Mouse (Mus musculus): Measurements from ENCODE around the gene Ttc7.

The Ttc7 gene

DNA sequence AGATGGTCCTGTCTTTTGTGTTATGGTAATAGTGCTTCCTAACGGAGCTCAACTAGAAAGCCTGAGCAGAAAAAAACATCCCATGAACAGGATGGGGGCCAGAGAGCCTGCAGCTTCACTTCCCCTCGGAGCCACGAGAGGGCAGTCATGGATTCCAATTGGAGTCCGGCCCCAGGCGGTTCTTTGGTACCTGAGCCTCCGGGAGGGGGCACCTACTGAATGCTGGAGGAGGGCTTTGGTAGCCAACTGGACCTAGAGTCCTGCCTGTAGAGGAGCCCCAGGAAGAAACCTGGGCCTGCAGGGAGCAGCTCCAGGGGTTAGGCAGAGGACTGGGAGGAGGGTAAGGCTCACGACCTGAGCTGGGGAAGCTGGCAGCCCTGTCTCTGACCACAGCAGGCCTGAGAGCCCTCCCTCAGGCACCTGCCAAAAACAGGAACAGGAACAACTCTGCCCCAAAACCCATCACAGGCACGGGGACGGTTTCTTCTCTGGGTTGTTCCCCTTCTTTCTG lies 32.4 kb downstream of the Ttc7 start:
- peak; percentile 87 for DNase-seq

DNA sequence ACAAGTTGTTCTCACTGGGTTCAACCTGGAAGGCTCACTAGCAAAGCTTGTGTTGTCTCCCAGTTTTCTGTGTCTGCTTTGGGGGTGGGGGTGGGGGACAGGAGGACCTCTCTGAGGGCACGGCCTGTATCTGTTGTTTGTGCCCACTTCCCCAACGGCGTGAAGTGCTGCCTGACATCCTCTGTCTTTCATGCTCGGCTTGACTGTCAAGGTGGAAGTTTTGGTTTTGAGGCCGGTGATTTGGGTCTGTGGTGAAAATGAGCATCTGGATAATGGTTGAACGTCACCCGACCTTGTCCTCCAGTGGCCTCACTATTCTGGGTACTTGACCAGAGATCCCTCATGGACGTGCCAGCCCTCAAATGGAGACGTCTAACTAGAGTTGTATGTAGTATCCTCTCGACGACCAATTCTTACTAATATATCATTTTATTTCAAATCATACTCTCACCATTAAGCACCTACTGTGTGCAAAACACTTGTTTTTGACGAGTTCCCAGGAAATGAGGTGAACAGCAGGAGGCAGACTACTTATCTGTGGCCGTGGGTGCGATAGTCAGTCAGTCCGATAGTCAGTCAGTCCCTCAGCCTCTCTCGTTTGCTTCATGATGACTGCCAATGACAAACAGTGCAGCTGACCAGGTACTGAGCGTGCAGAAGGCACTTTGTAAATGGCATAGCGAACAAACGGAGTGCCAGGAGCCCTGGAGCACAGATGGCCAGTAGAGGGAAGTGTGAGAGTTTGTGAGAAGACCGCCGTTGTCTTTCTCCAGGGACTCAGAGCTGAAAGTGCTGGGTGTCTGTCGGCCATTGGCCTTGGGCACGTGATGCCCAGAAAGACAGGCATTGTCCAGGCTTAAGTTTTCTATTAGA lies 33.4 kb downstream of the Ttc7 start:
- DNase-seq = no peak

DNA sequence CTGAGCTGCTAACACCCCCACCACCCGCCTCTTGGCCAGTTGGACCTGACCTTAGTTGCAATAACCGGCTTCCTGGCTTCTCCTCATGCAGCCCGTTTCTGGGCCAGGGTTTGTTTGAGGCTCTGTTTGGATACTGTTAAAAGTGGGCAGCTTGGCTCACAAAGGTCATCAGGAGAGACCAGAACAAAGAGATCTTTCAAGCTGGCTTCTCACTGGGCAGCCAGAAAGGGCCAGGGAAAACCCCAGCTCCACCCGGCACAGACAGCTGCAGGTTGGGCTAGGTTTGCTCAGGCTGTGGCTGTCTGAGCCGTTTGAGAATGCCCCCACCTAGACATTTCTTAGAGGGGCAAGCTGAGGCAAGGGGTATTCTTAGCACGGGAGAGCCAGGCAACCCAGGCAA lies 34.6 kb downstream of the Ttc7 start:
- DNase-seq = no peak

DNA sequence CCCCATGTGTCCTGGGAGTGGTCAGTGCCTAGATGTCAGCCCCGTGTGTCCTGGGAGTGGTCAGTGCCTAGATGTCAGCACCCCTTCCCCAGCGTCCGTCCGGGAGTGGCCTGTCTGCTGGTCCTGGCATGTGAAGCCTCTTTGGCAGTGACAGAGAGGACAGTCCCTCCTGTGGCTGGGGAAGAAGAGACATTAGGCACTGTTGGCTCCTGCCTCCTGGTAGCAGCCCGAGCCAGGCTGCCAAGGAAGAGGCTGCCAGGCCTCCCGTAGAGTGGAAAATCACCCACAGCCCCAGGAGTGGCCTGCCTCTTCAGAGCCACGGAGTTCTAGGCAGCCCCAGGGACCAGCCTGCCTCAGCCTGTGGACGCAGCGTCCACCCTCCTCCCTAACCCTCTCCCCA lies 35.3 kb downstream of the Ttc7 start:
- DNase-seq = no peak

DNA sequence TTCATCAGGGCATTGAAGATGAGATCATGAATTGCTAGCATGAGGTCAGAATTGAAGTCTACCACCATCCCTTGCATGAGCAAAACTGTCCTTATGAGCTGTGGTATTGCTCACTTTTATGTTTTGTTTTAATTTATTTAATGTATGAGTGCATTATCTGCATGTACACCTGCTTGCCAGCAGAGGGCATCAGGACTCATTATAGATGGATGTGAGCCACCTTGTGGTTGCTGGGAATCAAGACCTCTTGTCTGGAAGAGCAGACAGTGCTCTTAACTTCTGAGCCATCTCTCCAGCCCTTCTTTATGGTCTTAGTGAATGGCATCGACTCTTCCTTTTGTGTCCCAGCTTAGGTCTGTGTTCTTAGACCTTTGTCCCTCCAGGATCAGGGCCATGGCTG lies 39.0 kb downstream of the Ttc7 start:
- DNase-seq = no peak

DNA sequence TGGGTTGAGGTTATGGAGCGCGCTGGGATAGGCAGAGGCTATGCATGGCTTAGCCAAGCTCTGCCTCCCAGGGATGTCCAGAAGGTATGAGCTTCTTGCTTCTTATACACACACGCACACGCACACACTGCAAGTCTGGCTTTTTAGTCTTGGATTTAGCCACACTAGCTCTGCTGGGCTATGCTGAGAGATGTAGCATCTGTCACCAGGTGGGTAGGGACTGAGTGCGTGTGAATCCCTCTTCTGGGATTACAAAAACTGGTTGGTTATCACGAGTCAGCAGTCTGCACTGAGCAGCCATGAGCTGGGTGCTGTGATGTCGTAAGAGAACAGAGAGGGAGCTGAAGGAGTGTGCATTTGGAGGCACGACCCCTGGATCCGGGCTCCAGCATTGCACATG lies 40.5 kb downstream of the Ttc7 start:
- no peak for DNase-seq

DNA sequence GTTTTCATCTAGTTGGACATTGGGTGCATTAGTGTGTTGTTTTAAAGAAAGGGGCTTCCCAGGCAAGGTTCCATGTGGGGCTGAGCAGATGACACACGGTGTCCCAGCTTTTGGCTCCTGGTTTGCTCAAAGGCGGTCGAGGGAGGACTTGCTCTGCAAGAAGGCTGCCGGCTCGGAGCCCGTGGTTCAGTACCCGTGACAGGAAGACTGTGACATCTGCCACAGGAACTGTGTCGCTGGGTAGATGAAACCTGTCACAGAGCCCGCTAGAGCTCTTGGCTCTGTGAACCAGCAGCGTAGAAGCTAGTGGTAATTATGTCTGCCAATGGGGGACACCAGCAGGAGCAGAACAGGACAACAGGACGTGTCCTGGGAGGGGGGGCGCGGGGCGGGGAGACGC lies 42.8 kb downstream of the Ttc7 start:
- DNase-seq = no peak

DNA sequence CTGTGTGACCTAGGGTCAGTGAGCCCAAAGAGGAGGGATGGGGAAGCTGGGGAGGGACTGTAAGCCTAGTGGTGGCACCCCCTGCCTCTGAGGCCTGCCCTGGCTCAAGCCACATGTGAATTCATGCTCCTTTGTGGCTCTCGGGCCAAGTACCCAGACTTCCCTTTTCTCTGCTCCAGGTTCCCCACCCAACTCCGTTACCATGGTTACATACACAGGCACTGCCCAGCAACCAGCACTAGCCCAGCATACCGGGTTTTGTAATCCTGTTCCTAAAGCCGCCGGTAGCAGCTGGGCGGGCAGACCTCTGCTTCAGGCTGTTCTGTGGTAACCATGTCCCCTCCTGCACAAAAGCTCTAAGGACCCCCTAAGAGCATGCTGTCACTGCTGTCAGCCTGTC lies 44.3 kb downstream of the Ttc7 start:
- no peak for DNase-seq

DNA sequence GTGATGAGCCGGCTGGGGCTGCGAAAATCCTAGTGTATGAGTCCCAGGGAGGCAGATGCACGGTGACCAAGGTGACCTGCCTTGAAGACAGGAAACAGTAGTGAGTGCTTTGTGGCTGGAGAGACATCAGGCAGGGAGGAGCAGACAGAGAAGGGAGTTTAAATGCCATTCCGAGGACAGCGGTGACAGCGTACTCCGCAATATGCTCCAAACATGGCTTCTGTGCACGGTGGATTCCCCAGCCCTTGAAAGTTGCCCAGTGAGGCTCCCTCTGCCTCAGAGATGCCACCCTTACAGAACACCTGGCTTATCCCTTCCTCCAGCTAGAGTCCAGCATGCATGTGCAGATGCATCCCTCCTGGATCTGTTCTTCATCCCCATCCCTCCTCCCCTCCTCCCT lies 45.0 kb downstream of the Ttc7 start:
- no peak for DNase-seq

DNA sequence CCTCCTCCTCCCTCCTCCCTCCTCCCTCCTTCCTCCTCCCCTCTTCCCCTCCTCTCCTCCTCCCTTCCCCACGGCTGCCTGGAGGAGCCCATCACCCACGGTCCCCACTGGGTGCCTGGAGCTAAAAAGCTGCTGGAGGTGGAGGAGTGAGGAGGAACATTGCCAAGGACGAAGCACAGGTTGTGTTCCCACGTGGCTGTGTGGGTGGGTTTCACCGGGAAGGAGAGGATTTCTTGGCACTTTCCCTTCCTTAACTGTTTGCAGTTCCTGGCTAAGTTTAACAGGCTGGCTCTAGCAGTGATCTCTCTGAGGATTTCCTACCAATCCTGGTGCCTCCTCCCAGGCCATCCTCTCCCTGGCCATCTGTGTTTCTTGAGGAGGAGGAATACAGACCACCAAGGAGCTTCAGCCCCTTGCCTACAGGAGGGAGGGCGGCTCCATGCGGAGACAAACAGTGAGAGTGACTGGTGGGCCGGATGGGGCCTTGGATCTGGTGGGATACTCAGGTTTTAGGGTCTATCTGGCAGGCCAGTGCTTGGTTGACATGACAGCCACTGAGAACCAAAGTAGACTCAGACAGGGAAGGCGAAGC lies 45.6 kb downstream of the Ttc7 start:
- DNase-seq = peak; percentile 96

DNA sequence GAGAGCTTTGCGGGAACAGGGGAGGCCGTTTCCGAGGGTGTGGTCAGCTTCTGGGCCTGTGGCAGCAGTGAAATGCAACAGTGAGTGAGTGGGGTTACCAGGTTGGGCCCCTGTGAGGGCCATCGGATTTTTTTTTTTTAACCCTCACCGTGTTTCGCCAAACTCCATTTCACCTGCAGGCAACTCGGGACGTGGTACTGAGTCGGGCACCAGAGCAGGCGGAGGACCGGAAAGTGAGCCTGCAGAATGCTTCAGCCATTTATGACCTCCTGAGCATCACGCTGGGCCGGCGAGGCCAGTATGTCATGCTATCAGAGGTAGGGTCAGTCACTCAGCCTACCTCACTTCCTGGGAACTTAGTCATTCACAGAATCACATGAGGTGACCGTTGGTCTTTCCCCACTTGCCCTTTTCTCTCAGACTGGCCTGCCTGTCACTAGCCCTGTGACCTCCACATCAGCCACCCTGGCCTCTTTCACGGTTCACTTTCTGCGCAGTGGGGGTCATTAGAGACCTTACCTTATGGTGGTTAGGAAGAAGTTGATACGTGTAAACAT lies 46.5 kb downstream of the Ttc7 start:
- no peak for DNase-seq

DNA sequence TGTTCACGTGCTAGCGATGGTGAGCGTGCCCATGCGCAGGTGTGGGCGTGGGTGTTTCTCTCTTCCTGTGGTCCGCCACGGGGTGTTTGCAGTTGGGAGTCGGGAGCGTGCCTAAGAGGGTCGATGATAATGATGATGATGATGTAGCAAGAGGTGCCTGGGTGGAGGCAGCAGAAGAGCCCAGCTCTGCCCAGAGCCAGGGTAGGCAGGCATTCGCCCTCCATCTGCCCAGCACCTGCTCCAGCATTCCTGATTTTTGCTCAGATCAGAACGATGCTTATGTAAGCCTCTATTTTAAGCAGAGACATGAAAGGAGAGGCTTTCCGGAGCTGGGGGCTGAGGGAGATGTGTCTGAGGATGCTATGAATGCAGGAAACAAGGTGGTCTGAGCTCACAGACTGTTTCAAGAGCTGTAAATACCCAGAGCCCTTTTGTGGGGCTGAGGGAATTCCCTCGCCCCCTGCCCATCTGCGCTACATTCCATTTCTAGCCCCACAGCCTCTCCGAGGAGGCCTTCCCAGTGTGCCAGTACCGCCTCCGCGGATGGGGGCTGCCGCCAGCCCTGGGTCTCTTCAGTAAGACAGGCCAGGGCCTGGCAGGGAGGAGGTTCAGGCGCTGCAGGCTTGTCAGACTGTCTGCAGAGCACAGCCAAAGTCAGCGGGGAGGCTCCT lies 47.7 kb downstream of the Ttc7 start:
- peak; percentile 94 for DNase-seq

DNA sequence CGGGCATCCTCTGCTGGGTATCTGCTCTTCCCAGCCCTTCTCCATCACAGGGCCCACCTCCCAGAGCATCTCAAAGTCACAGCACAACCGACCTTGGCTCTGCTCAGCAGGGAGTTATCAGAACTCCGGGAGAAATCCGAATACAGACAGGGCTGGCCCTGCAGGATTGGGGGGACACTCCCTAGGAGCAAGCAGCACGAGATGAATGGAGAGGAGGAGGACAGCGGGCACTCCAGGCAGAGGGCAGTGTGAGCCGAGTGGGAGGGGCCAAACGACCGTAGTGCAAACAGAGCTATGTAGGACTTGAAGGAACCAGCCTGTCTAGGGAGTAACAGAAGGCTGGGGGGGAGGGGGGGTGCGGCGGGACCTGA lies 48.2 kb downstream of the Ttc7 start:
- DNase-seq = no peak

DNA sequence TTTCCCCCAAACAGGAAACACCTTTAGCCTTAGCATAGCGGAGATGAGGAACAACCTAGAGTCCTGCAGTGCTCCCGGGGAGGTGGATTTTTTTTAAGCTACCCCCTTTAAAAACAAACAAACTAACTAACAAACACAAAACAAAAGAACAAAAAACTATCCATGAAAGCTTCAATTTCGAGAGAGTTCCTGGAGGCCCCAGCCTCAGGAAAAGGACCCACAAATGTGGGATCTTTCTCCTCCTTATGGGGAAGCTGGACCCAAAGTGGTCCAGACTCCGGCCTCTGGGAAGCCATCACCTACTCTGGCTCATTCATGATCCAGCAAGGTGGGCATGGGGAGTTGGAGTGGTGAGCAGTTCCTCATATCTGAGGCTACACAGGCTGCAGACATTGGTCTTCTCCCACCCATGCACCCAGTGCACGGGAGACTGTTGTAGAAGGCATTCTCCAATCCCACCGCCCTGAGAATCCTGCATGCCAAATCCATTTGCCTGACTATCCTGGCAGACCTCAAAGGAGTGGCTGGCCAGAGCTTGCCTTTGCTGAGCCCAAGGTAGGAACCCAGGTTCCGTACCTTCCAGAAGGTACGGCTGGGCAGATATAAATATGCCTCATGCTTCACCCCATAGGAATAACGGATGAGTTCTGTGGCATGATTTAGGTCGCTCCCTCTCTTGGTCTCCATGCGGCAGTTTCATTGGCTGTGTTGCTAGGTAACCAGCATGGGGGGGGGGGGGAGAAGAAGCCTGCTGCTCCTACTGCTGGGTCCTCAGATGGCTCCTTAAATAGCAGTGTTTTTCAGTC lies 48.9 kb downstream of the Ttc7 start:
- DNase-seq = no peak

DNA sequence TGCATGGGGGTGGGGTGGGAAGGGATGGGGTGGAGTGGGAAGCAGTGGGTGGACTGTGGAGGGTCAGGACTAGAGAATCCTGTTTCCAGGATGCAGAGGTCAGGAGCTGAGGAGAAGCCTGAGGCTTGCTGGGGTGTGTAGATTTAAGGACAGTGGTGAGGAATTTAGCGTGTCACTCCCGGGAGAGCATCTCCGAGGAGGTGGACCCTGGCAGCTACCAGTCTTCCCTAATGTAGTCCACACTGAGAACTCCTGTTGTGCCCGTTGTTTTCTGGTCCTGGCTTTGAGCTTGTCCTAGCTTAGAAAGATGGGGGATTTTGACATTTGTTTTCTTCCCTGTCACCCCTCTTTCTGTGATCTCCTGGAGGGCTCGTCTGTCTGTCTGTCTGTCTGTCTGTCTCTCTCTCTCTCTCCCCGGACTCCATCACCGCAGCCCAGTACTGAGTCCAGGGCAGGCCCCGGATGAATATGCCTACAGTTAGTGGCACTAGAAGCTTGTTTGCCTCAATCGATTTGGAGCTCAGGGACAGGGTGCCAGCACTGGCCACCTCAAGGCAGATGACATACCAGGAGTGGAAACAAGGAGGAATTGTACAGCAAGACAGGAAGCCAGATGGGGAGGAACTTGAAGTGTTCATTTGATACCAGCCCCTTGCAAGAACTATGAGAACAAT lies 49.6 kb downstream of the Ttc7 start:
- DNase-seq = no peak

DNA sequence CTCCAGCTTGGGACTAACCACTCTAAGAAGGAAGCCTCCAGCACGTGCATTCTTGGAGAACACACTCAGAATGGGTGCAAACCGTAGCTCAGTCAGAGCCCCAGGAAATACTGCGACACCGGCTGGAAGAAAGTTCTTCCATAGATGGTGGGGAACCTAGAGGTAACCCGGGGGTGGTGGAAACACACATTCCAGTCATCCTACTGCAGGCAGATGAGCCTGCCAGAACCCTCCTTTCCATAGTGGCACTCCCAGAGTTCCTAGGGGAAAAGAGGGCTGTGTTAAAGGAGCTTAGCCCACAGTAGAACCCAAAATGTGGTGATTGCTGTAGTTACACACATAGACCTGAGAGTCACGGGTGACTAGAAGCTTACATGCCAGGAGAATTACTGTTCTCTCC lies 50.2 kb downstream of the Ttc7 start:
- DNase-seq = peak; percentile 72

DNA sequence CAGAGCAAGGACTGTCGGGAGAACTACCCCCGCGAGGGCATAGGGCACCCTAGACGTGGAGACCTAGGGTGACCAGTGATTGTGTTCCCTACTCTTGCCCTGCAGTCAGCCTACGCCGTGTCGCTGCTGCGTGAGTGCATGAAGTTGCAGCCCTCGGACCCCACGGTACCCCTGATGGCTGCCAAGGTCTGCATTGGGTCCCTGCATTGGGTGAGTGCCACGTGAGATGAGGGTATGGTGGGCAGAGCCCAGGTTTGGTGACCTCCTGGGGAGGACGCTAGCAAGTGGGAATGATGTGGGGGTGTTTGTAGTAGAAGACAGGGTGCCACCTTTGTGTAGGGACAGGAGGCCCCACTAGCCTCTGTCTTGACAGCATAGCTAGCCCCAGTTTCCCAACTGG lies 51.5 kb downstream of the Ttc7 start:
- DNase-seq = no peak

DNA sequence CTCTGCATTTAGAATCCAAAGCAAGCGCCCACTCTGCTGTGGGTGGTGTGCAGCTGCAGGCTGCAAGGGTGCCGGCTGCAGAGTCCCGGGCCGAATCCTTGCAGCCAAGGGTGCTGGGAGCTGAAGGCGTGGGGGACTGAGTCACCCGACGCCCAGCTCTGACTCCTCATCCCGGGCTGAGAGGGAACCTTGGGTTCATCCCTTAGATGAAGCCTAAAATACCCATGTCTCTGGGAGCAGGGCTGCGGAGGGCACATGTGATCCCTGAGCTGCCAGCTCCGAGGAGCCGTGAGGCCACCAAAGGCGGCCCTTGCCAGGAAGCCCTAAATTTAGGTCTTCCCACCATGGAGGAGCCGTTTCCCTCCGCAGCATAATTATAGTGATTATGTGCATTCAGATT lies 52.5 kb downstream of the Ttc7 start:
- DNase-seq = peak; percentile 66

DNA sequence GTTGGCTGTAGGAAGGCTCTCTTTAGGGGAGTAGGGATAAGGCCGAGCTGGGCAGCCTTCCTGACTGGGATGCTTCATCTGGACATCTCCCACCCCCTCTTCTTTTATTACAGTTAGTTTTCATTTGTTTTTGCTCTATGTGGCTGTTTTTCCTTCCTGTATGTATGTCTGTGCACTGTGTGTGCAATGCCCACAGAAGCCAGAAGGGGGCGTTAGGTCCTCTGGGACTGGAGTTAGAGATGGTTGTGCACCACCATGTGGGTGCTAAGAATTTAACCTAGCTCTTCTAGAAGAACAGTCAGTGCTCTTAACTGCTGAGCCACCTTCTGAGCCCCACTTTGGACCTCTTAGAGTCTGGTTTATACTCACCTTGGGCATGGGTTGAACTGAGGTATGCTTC lies 53.0 kb downstream of the Ttc7 start:
- DNase-seq = no peak

DNA sequence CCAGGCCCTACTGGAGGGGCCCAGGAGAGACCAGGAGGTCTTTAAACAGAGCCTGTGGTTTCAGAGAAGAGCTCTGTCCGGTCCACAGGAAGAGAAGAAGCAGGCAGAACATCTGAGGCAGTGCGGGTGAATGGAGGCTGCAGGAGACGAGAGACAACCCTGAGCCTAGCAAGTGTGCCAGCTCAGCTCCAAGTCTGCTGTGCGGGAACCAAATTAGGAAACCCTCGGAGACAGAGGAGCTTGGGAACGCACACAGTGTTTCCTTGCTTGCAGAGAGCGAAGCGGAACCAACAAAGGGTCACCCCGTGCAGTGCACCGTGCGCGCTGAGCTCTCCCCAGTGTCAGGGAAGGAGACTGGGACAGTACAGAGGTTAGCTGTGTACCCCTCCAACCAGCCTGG lies 54.2 kb downstream of the Ttc7 start:
- DNase-seq = peak; percentile 45

DNA sequence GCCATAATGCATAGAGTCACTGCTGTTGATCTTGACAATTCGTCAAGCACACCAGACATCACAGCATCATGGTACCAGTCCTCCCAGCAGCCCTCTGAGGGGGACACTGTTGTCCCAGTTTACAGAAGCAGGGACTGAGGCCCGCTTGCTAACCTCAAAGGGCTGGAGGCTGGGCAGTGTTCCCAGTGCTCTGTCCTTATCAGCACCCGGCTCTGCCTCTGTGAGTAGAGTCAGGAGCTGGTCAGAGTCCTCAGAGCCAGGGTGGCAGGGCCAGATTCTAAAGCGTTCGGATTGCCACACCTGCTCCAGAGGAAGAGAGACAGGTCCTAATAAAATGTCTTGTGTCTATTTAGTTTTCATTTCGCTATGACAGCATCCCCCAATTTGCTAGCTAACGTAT lies 55.0 kb downstream of the Ttc7 start:
- no peak for DNase-seq

DNA sequence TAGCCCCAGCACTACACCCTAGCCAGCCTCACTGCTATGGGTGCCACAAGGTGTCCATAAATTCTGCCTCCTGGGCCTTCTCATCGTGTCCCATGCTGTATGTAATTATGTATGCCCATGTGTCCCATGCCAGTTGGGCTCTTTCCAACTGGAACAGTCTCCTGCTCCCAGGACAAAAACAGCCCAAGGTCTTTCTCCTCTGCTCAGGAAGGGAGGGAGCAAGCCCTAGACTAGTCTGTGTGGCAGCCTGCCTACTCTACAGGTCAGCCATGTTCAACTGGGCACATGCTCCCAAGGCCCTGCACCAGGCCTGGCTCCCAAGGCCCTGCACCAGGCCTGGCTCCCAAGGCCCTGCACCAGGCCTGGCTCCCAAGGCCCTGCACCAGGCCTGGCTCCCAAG lies 56.4 kb downstream of the Ttc7 start:
- no peak for DNase-seq

Data from right cerebral cortex, adult 18-20 months (tissue).